Mouse (Mus musculus) gonadal fat pad, adult 2 months (tissue): ENCODE measurements around the gene Ndufa6. TPM values are rescaled to one million over a fixed set of nuclear protein-coding genes. Genes with fewer than 3 reads are reported as not detected.
A peak's percentile ranks its signal among the peaks of the same experiment; 100 is the strongest.
"Not testable (repeated sequence)": the region's sequence is repeated elsewhere in the genome, so short reads cannot be mapped to it uniquely, and the experiment has no call there.

Source experiments
- DNase-seq: peaks from one replicate; pipeline ENCODE4 v3.0.0-alpha.2; 2012; ENCODE audit warnings: low read depth
- polyA plus RNA-seq: library from polyadenylated mRNA; depleted of rRNA; stranded (reverse); fragments of >200 nt; gene quantifications from 2 replicates; pipeline ENCODE4 v1.2.3, GENCODE M21; 2012; rRNA removed

The Ndufa6 gene
- 302 and 385 TPM in 2 replicates for polyA plus RNA-seq

DNA sequence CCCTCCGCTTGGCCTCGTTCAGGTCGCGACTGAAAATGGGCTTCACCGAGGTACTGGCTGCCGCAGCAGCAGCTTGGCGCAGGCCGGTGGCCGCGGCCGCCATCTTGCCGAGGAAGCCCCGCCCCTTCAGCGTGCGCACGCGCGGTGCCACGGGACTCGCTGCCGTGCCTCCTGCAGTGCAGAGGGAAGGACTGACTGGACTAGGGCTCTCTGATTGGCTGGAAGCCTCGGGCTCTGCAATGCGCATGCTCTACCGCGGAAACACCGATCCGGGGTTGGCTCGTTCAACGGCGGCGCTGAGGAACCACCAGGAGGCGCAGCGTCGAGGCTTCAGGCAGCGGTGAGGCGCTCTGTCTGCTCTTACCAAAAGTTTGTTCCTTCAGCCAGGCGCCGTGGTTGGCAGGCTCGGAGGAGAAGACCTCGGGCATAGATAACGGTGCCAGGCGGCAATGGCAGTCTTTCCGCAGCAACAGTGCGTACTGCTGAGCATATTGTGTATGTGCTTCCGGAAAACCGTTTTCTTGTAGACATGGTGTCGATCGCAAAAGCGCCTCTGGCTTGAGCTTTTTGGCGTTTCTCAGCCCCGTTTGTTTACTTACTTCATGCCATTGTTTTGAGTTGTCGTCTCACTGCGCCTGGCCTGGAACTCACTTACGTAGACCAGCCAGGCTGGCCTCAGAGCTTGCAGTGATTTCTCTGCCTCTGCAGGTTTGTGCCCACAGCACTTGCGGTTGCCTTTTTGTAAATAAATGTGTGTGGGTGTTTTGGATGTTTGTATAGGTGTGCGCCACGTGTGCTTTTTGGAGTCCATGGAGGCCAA lies at the start of gene Ndufa6:
TSS of gene Ndufa6 (minus strand) at position 197 of the 820 bp plus-strand sequence.
- peak; percentile 68 for DNase-seq

DNA sequence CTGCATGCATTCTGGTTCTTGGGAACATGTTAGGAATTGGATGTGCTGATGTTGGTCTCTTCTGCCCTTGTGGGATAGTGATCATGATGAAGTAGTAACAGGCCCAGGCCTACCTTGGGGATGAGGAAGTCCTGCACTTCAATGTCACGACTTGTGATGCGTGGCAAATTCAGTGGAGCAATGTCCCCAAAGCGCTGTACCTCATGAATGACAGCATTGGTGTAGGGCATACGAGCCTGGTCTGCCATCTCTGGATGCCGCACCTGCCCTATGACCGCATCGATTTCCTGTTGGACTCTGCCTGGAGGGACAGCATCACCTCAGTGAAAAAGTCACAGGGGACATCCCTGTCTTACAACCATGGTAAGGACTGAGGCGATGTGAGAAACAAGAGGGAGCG lies 49.5 kb upstream of the Ndufa6 start:
- DNase-seq = no peak

DNA sequence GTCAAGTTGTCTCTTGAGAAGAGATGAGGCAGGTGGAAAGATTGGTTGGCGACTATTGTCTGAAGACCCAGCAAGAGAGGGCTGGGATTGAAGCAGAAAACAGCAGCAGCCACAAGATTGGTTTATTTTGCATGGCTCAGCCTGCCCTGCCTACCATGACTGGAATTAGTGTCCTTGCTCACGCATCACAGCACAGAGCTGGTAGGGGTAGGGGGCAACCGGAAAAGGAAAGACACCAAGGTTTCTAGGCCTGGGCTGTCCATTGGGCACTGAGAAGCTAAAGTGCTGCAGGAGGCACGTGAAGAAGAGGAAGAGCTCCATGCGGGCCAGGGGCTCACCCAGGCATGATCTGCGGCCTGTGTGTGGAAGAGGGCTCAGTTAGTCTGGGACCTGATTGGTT lies 48.6 kb upstream of the Ndufa6 start:
- DNase-seq = no peak

DNA sequence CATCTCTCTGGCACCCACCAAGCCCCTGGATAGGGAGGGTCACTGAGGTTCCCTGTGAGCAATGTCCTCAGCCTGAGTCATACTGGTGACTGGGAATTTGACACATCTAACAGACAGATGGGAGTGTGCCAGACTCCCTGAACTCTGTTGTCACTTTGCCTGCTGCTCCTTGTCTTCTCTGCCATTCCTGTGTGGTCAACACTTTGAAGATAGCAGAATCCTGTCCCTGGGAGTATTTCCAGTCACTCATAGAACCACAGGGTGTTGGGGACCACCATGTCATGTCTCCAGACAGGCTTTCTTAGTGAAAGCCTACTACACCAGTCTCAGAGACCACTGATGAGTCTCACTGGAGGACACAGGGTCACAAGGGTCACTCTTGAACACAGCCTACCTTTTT lies 48.0 kb upstream of the Ndufa6 start:
- no peak for DNase-seq

DNA sequence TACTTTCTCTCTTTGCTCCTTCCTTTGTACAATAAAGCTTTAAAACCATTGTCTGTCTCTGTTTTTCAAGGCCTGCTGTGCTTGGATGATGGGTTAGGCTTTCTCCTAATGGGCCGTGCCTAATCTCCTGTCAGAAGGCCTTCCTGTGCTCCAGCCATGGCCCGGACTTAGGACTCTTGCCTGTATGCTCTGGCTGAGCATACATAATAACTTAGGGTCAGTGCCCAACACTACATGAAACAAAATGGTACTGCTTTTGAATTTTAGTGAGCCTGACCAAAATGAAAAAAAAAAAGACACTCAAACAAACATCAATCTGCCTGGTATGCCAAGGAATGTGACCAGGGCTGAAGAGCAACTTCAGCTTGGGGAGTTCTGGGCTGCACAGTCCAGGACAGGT lies 47.4 kb upstream of the Ndufa6 start:
- DNase-seq = no peak

DNA sequence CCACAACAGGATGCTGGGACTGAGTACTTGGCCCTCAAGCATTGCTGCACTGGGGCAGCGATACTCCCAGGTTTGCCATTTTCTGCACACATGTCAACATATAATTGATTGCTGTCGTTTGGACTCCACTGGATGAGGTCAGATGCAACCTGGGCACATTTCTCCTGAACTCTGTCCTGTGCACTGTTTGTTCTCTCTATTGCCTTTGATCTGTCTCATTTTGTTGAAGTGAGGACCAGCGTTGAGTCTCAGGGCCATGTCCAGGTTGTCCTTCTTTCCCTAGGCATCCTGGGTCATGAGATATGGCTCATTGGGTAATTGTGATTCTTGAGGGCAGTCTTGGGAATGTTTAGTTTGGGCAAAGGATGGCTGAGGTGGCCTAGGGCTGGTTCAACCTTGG lies 41.8 kb upstream of the Ndufa6 start:
- DNase-seq = not testable (repeated sequence)

DNA sequence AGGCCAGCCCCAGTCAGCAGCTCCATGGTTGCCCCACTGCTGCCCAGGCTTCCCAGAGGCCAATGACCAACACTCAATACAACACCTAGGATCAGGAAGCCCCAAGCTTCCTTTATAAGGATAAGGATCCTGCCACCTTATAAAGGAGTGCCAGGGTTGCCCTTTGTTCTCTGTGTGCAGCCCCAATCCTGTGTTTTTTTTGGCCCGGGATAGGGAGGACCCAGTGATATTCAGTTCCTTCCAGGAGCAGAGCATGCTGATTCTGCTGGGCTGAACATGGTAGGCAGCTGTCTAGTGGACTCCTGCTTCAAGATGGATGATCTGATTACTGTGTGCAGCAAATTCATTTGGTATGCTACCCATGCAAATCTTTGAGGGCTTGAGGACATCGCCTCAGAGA lies 39.8 kb upstream of the Ndufa6 start, which contains the start of gene Cyp2d11:
TSS of gene Cyp2d11 (minus strand) at position 101 of the 400 bp plus-strand sequence.
- DNase-seq = not testable (repeated sequence)

DNA sequence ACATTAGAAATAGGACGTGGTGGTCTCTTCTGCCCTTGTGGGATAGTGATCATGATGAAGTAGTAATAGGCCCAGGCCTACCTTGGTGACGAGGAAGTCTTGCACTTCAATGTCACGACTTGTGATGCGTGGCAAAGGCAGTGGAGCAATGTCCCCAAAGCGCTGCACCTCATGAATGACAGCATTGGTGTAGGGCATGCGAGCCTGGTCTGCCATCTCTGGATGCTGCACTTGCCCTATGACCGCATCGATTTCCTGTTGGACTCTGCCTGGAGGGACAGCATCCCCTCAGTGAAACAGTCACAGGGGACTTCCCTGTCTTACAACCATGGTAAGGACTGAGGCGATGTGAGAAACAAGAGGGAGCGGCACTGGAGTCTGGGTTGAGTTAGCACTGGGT lies 35.8 kb upstream of the Ndufa6 start:
- not testable (repeated sequence) for DNase-seq

DNA sequence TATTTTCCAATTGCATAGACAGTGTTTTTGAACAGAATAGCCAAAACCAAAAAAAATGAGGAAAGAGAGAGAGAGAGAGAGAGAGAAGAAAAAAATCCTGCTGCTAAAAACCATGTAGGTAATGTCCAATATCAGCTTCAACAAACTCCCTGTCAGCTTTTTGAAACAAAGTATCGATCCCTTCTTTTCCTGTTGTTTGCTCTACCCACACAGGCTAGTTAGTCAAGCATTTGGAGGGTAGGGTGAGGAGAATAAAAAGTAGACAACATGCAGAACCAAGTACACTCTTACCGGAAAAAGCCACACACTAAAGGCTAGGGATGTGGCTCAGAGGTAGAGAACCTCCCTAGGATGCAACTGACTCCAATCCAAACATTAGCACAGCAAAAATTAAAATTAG lies 31.6 kb upstream of the Ndufa6 start:
- no peak for DNase-seq

DNA sequence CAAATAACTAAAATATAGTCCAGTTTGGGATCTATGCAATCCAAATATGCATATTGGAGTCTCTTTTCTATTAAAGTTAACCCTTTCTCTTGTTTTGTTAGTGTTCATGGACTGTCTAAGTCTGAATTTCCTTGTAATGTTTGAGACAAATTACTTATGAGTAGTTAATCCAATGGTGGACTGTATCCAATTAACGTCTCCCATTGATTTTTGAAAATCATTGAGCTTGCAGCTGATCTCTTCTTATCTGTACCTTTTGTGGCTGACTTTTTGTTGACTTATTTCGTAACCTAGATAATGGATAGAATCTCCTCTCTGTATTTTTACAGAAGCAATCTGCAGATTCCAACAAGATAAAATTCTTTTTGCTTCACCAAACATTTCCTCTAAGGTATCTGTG lies 28.3 kb upstream of the Ndufa6 start:
- DNase-seq = no peak

DNA sequence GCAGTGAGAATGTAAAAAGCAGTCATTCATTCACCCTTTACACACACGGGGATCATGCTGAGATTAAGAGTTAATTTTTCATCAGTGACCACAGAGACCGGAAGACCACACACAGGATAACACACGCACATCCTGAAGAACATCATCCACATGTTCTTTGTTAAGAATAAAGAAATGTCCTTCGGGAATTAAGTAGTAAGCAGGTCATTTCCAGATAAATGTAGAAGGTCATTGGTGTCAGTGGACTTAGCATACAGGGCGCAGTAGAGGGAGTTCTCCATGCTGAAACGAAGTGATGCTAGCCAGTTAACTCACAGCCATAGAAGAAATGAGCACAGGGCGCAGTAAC lies 26.6 kb upstream of the Ndufa6 start:
- DNase-seq = no peak

DNA sequence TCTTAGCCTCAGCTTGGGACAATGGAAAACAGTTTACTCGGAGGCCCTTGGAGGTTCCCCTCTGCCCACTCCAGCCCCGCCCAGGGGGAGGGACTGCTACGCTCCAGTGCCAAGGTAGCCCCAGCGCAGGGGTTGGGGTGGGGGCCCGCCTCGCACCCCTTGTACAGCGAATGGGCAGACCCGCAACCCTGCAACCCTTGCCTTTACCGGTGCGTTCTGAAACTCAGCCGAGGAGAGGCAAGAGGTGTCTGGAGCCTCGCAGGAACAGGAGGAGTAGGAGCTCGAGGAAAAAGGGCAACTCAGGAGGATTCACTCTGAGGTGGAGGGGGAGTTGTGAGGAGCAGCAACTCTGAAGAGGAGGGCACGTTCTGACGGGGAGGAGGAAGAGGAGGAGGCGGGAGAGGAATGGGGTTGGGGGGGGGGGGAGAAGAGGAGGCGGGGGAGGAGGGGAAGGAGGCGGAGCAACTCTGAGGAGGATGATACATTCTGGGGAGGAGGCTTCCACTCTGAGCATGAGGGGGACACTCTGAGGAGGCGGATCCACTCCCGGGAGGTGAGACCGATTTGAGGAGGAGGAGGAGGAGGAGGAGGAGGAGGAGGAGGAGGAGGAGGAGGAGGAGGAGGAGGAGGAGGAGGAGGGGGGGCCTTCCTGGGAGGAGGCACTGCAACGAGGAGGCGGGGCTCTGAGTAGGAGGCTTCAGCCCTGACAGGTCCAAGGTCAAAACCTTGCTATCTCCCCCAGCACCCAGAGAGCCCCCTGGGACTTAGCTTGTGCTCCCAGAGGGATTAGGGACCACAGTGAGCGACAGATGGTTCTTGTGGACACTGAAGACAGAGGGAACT lies 26.0 kb upstream of the Ndufa6 start, which contains the start of gene Cyp2d22:
TSS of gene Cyp2d22 (minus strand) at position 390 of the 843 bp plus-strand sequence.
- DNase-seq = no peak

DNA sequence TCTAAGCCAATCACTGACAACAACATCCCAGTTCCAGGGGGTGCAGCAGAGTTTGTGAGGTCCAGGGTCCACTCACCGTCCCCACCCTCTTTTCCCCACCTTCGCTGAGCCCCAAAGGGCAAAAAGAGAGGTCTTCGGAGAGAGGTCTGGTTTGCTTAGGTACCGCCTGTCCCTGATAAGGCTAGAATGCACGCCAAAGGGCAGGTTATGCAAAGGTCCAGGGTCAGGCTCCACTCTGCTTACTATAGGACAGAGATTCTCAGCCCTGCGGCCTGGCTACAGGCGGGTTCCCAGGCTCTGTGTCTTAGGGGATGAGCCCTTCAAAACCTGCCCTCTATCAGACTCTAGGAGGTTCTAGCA lies 25.4 kb upstream of the Ndufa6 start:
- no peak for DNase-seq

DNA sequence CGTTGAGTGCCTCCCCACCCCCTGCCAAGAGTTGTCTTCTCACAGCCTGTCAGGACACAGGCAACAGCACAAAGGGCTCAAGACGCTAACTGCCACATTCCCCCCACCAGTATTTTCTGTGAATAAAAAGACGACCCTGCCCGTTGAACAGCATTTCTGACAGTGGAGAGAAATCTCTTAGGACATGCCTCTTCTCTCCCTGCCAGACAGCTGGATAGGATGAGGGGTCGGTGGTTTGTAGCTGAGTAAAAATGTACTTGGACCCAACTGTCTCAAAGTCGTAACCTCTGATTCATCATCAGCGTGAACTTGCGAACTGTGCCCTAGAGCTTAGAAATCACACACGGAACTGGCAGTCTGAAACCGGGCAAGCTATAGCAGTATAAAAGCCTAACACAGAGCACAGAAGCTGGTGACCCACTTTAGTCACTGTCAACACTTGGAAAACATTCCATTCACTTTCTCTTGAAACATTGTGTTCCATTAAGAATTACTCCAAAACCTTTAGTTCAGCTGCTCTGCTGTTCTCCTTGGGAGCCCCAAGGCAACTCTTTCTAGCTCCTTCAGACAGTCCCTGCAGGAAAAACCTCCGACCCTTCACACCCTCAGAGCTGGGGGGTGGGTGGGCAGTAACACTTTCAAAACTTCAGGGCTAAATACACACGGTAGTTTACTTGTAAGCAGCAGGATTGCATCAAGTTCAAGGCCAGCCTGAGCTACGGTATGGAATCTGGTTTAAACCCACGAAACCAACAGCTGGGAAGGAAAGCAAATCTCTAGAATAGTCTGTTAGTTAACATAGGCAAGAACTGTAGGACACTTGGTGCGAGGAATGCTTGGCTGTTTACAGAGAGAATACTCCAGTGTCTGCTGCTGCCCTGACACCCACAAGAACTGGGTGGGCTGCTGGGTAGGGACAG lies 24.4 kb upstream of the Ndufa6 start:
- DNase-seq = no peak

DNA sequence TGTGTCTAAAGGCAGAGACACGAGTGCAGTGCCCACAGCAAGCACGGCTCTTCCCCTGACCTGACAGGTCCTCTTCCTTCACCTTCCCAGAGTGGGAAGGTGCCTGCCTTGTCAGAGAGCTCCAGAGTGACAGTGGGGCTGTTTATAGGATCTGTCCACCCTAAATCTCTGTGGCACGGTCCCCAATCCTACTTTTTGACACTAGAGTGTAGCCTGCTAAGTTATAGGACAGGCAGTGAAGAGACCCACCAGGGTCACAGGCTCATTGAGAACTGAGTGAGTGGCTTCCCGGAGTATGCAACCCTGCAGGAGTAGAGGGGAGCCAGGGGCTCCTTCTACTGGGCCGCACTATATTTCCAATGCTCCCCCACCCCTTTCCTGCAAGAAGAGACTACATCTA lies 23.6 kb upstream of the Ndufa6 start:
- no peak for DNase-seq

DNA sequence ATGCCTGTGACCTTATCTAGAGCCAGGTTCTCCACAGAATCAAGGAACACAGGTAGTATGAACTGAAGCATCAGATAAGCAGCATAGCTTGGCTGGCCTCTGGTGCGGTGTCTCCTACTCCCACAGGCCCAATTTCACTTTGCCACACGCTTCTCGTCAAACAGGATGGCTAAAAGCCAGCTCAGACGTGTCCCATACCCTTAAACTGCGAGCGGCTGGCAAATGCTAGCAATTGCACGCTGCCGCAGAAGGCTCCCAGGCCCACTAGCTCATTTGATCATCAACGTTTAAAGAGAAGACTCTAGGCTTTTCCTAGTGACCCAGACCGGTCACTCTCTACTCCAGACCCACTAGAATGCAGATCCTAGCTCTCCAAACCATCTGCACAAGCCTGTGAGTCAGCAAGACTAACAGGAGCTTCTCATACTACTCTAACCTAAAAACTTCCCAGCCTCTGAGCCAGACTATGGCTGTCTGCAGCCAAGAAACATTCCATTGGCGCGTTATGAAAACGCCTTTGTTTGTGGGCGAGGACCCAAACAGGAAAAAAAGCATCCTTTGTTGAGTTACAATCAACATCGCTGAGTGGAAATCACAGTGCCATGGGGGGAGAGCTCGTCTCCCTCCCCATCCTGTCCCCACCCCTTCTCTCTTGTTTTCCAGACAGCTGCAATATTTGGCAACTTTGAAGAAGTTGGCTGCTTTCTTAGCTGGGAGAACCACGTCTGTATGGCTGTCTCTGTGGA lies 22.4 kb upstream of the Ndufa6 start:
- no peak for DNase-seq

DNA sequence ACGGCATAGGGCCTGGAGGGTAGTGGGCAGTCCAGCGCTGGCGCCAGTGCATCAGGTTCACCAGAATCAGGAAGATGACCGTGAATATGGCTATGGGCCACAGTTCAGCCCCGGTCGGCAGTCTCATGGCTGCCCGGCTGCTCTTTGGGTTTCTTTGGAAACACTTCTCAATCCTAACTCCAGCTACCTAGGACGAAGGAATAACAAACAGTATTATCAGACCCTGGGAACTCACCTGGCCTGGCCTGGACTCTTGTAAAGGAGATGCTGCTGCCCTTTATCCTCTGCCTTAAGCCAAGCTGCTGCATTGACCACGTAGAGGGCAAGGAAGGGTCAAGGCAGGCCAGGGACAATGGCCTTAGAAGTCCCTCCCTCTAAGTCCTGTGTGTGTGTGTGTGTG lies 21.7 kb upstream of the Ndufa6 start:
- DNase-seq = no peak

DNA sequence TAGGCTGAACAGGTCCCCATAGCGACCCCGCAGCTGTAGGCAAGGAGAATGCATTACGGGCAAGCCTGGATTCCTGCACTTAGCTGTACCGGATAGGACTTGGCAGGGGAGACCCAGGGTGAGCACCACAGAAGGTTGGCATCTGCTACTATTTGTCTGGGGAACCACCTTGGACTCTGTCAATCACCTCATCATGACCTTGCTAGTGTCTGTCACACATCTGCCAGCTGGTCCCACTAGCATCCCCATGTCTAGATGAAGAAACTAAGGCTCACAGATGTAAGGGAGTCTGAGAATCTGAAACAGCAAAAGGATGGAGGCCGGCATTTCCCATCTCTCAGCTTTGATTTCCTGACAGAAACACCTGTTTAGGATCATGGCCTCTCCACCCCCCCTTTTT lies 20.3 kb upstream of the Ndufa6 start:
- DNase-seq = no peak

DNA sequence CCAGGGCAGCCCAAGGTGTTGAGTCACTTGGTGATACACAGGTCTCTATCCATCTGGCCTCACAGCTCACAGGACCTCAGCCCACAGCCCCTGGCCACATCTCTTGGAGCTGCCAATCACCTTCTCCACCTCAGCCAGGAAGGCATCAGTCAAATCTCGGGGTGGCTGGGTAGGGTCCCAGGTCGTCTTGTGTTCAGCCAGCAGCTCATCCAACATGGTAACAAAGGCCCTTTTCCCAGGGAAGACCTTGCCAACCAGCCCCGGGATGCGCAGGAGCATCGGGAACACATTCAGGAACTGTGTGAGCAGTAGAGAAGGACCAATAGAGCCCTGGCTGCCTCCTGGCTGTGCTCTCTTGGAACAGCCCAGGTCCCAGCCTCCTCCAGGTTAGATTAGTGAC lies 18.9 kb upstream of the Ndufa6 start:
- DNase-seq = no peak

DNA sequence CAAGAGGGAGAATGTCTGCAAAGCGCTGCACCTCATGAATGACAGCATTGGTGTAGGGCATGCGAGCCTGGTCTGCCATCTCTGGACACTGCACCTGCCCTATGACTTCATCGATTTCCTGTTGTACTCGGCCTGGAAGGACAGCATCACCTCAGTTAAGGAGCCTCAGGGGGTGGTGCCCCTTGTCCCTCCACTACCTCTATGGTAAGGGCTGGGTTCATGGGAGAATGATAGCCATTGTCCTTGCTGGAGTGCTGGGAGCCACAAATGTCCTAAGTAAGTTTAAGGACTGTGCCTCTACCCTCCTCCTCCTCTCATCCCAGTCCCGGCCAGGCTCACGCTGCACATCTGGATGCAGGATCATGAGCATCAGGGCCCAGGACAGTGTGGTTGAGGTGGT lies 18.3 kb upstream of the Ndufa6 start:
- DNase-seq = no peak

DNA sequence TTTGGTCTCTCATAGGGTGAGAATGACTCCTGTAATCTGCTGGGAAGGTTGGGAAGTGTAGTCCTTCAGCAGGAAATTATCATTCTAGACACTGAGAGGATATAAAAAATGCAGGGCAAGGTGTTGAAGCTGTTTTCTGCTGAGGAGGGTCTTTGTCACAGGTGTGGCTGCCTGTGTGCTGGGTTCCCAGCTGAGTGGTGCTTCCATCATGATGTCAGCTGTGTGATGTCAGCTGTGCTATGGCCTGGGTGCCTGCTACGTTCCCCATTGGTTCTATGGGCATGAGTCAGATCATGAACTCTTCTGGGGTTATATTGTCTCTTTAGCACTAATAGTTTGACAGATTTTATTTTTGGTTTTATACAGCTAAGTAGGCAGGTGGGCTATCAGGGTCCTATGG lies 14.7 kb upstream of the Ndufa6 start:
- no peak for DNase-seq
